Mouse (Mus musculus) liver, embryonic 14.5 days (tissue): ENCODE measurements around the gene Tep1.

ENCODE experiments used
- CTCF ChIP-seq: IDR thresholded peaks from 2 replicates; pipeline ENCODE4 v1.5.1; 2016; ENCODE audit warnings: antibody characterized with exemption, low read depth, control low read depth
- EP300 ChIP-seq: IDR thresholded peaks from 2 replicates; pipeline ENCODE4 v1.6.1; 2016; ENCODE audit warnings: antibody characterized with exemption, low read depth

DNA sequence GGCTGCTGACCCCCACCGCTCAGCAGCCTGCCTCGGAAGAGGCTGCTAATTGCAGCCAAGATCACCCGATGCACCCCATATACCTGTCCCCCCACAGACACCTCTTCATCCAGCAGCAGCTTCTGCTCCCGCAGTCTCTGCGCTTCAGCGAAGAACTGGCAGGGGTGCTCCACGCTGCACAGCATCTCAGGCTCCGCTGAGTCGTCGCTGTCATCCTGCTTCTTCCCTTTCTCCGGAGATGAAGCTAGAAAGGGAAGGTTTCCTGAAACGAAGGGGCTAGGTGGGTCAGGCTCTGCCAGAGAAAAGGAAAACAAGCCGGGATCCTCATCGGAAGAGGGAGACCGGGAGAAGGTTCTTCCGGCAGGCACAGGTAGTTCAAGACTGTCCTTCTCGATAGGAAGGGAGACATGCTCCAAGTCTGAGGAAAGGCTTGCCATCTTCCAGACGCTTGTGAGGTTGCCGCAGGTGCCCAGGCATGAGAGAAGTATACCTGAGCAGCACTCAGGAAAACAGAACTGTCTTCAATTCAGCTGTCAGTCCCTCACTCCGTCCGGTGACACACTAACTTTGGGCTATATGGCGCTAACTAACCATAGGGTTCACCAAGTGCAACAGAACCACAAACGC lies 26.5 kb upstream of the Tep1 start:
- TF ChIP-seq CTCF = no peak
- TF ChIP-seq EP300 = no peak
